Mouse (Mus musculus) spleen, postnatal 4 days (tissue): ENCODE data around the gene Hsd3b7.
A peak's percentile ranks its signal among the peaks of the same experiment; 100 is the strongest.
"Not testable (repeated sequence)": the region's sequence is repeated elsewhere in the genome, so short reads cannot be mapped to it uniquely, and the experiment has no call there.

Source experiments
- DNase-seq, 2 experiments: peaks; one replicate each; pipeline ENCODE4 v3.0.0; 2022; ENCODE audit warnings: low spot score in 2 of 2

Gene Hsd3b7

DNA sequence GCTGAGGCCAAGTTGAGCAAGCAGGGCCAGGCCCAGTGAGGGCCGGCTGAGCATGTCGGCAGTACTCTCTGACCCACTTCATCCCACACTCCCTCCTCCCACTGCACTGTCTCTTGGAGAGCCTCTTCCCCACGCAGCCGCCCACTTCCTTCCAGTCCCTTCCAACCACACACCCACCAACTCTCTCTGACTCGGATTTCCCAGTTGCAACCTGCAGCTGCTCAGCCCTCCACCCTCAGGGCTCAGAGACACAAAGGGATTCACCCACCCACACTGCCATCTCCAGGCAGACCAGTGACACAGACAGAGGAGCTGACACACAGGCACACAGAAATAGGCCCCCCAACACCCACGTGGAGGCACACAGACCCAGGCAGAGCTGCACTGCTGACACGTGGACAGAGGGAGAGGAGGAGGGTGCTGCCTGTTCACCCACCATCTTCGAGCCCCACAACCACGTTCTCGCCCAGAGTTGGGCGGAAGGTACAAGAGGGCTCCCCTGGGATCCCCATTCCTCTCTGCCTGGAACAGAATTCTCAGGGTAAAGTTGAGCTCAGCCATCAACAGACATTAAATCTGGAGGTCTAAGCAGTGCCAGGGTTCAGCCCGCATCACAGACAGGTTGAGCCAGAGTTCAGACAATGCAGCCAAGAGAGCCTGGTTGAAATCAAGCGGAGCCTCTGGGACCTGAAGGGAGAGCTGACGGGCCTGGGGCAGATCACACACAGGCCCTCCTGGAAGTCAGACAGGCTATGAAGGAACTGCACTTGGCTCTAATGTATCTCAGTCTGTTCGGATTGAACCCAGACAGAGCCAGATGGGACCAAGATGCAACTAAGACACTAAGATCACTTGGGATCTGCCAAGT is 15.8 kb downstream of the Hsd3b7 start:
- DNase-seq: peak in 1 of 2 experiments; percentile 35

GRCm38 (mm10) chr7:127817053-127817452 is 16.6 kb downstream of the Hsd3b7 start:
- no peak for DNase-seq

GRCm38 (mm10) chr7:127817776-127818175 is 17.4 kb downstream of the Hsd3b7 start:
- DNase-seq: no peak

DNA sequence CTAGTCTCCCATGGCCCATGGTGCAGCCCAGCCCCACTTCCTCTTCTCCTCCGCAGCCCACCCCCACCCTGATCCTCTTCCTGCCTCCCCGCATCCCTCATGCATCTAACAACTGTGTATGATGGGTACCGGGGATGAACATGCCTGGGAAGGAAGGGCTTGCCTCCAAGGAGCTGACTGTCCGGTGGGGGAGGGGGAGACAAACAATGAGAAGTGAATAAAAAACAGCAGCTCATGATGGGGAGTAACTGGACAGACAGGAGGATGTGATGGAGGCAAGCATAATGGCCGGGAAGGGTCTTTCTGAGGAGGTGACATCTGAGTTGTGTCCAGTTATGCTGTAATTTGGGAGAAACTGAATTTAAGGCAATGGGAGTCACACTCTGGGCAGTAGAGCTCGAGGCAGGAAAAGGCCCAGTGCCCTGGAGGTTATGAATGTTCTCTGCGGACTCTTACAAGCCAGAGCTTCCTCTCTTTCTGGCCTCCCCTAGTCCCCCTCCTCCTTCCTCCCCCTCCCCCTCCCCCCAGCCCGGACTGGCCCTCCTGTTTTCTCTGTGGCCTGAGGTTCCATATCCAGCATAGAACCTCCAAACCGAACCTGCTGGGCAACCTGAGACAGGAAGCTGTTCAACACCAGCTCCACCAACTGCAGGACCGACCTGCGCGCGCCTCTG is 20.6 kb downstream of the Hsd3b7 start:
- no peak for DNase-seq

GRCm38 (mm10) chr7:127822494-127822893 is 22.1 kb downstream of the Hsd3b7 start:
- no peak for DNase-seq

GRCm38 (mm10) chr7:127823236-127824171 is 23.1 kb downstream of the Hsd3b7 start:
- DNase-seq: no peak

GRCm38 (mm10) chr7:127824176-127824871 is 23.9 kb downstream of the Hsd3b7 start, which contains the start of the genes Stx4a and Stx1b:
Gene Stx4a (plus strand): TSS chr7:127824294.
Gene Stx1b (minus strand): TSS chr7:127824549.
- DNase-seq: no peak

GRCm38 (mm10) chr7:127835550-127835949 is 35.1 kb downstream of the Hsd3b7 start:
- no peak for DNase-seq

GRCm38 (mm10) chr7:127837473-127837872 is 37.1 kb downstream of the Hsd3b7 start:
- no peak for DNase-seq

DNA sequence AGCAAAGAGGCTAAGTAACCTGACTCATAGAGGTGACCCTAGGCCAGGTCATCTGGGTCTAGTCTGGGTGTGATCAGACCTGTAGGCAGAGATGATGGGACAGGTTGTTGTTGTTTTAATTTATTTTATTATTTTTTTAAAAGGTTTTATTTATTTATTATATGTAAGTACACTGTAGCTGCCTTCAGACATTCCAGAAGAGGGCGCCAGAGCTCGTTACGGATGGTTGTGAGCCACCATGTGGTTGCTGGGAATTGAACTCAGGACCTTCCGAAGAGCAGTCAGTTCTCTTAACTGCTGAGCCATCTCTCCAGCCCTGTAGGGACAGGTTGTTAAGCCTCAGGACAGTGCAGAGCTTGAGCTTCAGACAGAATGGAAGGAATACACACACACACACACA is 37.5 kb downstream of the Hsd3b7 start:
- not testable (repeated sequence) for DNase-seq

GRCm38 (mm10) chr7:127840031-127840430 is 39.6 kb downstream of the Hsd3b7 start:
- not testable (repeated sequence) for DNase-seq

DNA sequence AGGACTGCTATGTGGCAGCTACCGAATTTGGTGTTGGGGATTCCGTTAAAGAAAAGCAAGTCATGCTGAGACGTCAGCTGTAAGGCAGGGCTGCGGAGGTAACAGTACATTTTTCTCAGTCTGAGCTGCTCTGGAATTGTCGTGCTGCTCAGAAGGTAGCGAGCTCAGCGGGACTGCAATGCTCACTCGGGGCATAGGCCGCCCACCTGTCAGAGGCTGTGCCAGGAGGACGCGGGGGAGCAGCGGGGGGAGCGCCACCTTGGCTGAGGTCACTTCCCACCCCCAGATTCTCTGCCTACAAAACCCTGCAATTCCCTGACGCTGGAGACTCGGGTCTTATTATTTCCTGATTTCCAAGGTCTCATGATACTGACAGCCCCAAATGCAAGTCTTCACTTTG is 40.5 kb downstream of the Hsd3b7 start:
- peak; percentile 48 to 78 for DNase-seq

GRCm38 (mm10) chr7:127841340-127842000 is 41.1 kb downstream of the Hsd3b7 start:
- DNase-seq: peak; percentile 87 to 93

DNA sequence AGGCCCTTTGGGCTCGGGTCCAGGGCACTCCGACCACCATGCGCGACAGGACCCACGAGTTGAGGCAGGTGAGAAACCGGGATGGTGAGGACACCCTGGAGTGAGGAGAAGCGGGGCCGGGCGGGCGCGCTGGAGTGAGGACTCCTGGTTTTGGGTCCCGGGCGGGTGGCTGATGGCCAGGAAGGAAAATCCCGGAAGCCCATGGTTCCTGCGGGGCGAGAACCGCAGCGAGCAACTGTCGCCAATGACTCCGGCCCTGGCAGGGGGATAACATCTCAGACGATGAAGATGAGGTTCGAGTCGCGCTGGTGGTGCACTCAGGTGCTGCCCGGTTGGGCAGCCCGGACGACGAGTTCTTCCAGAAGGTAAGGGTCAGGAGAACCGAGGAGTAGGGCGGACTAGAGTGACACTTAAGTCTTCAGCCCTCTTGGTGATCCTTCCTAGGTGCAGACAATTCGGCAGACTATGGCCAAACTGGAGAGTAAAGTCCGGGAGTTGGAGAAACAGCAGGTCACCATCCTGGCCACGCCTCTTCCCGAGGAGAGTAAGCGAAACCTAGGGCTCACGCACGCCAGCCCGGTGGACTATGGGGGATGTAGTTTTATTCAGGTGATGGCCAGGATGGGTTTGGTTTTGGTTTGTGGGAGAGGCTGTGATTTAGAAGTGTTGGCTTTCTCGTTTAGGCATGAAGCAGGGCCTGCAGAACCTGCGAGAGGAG is 41.8 kb downstream of the Hsd3b7 start:
- peak; percentile 76 to 88 for DNase-seq

DNA sequence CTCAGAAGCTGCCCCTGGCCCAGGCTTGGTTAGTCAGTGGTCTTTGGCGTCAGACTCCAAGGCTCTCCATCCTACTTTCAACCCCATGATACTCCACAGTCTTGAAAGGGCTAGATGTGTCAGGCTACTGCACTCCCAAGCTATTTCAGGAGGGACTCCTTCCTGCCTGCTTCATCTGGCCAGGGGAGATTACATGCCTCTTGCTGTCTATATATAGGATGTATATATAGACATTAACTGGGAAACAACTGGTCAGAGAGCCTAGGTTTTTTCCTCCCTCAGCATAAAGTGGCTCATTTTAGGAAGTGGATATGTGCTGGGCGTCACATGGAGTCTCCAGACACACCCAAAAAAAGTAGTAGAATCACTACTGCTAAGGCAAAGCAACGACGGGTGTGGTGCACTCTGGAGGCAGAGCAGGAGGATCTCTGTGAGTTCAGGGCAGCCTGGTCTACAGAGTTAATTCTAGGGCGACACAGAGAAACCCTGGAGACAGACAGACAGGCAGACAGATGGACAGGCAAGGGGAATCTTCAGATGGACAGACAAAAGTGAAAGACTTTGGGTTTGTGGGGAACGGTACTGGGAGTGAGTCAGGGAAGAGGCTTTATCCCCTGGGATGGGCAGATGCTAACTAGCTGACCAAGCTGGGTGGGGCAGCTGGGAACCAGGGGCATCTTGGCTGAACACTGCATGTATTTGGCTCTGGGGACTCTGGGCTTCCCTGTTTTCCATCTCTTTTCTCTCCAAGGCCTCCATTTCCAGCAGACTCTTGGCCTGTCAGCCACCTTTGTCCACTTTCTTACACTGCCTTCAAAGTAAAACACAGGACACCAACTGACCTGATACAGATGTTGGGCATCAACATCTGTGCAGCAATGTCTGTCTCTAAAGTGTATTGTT is 49.8 kb downstream of the Hsd3b7 start:
- DNase-seq: no peak

DNA sequence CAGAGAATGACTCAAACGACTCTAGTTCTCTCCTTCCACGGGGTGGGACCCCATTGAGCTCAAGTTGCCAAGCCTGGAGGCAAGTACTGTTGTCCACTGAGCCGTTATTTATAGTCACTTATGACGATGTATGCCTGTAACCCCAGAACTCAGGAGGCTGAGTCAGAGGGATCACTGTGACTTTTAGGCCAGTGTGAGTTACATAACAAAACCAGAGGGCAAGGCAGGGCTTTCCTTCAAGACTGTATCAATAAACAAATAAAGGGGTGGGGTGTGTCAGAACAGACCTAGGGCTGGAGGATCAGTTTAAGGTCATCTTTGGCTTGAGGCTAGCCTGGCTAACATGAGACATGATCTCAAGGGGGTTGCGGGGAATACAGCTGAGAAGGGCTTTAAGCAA is 50.5 kb downstream of the Hsd3b7 start:
- no peak for DNase-seq
